Mouse (Mus musculus): Measurements from ENCODE around the gene Olfr593. TPM values are rescaled to one million over a fixed set of nuclear protein-coding genes. Genes with fewer than 3 reads are reported as not detected.
"Not testable (repeated sequence)": the region's sequence is repeated elsewhere in the genome, so short reads cannot be mapped to it uniquely, and the experiment has no call there.

Olfr593 gene
- not detected in 2 replicates for polyA plus RNA-seq (2014; fragmentation: Nextera tagmentation; extraction: Ambion mirVana)

DNA sequence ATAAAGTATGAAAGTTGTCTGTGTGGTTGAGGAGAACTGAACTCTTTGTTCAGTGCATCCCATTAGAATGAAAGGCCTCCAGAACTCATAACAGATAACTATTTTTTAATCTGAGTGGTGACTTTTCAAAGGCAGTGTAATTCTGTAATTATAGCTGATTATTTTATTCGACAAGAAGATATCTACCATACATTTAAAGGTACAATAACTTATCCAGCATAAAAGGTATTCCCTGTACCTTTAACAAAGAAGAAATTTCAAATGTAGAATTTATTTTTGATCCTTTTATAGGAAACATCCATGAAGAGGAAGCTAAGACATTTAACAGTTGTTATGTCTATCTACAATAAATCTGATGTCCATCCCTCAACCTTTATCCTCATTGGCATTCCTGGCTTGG lies at the start of gene Olfr593:
Olfr593 (plus strand) TSS at position 301 of the 400 bp plus-strand sequence.
- Histone ChIP-seq H3K27ac (replicated peaks; ENCODE audit: low read depth, low read length) (no peak within 1 kb of the TSS), H3K36me3 (replicated peaks; ENCODE audit: control insufficient read depth, insufficient read depth, low read depth, low read length) (no peaks in the 10 kb centered on the region), H3K27me3 (ENCODE audit: control insufficient read depth, insufficient read depth, low read length) (no peaks in the 10 kb centered on the region), H3K9me3 (replicated peaks; ENCODE audit: control insufficient read depth, low read length) (no peaks in the 10 kb centered on the region), H3K4me1 (ENCODE audit: control insufficient read depth, insufficient read depth, low read length) (no peaks in the 10 kb centered on the region), H3K4me2 (ENCODE audit: low read depth, low read length) (no peak within 1 kb of the TSS), H3K4me3 (ENCODE audit: low read depth, low read length) (no peak within 1 kb of the TSS), H3K9ac (replicated peaks; ENCODE audit: low read length) (no peak within 1 kb of the TSS)
- DNase-seq (ENCODE audit: low spot score): no peak
- WGBS: 80% methylated on average over 1 of the region's 1 CpGs
- no peak for ATAC-seq (replicated peaks; ENCODE audit: insufficient number of reproducible peaks, low FRiP score, low TSS enrichment, low read depth)

GRCm38 (mm10) chr7:103169697-103170096 lies 42.0 kb upstream of the Olfr593 start:
- ATAC-seq (replicated peaks; ENCODE audit: insufficient number of reproducible peaks, low FRiP score, low TSS enrichment, low read depth): no peak
- WGBS: 87% methylated on average over 5 of the region's 5 CpGs
- no peaks in the 10 kb centered on the region for H3K36me3 ChIP-seq (replicated peaks; ENCODE audit: control insufficient read depth, insufficient read depth, low read depth, low read length)

DNA sequence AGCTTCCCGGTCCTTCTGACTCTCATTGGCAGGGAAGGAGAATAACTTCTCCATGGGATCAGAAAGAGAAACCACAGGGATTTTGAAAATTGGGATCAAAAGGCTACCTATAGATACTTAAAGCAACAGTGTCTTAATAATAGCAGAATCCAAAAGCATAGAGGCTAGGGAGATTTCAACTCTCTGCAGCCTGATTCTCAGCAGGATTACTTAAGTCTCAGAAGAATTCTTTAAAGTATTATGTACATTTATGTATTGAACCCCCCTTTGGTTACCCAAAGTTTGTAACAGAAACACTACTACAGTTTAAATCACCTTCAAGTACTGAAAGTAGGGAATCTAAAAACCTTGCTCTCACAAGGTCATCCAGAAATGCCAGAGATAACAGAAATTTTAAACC lies 33.4 kb upstream of the Olfr593 start, which contains the start of gene Olfr591:
Olfr591 (minus strand) TSS at position 101 of the 400 bp plus-strand sequence.
- no peaks in the 10 kb centered on the region for H3K27me3 ChIP-seq (ENCODE audit: control insufficient read depth, insufficient read depth, low read length)
- H3K4me1 ChIP-seq (ENCODE audit: control insufficient read depth, insufficient read depth, low read length): no peaks in the 10 kb centered on the region
- no peak for ATAC-seq (replicated peaks; ENCODE audit: insufficient number of reproducible peaks, low FRiP score, low TSS enrichment, low read depth)
- H3K36me3 ChIP-seq (replicated peaks; ENCODE audit: control insufficient read depth, insufficient read depth, low read depth, low read length): no peaks in the 10 kb centered on the region
- no peak within 1 kb of the TSS for H3K4me2 ChIP-seq (ENCODE audit: low read depth, low read length)
- H3K9me3 ChIP-seq (replicated peaks; ENCODE audit: control insufficient read depth, low read length): no peaks in the 10 kb centered on the region
- no peak within 1 kb of the TSS for H3K4me3 ChIP-seq (ENCODE audit: low read depth, low read length)
- 93% methylated on average over 1 of the region's 1 CpGs for WGBS
- no peak within 1 kb of the TSS for H3K9ac ChIP-seq (replicated peaks; ENCODE audit: low read length)
- H3K27ac ChIP-seq (replicated peaks; ENCODE audit: low read depth, low read length): no peak within 1 kb of the TSS
- no peak for DNase-seq (ENCODE audit: low spot score)

More at GRCm38 (mm10) chr7:103169697-103170096, 42.0 kb upstream of the Olfr593 start:
- Histone ChIP-seq H3K27ac (replicated peaks; ENCODE audit: low read depth, low read length) (no peak overlapping the region), H3K9me3 (replicated peaks; ENCODE audit: control insufficient read depth, low read length) (no peaks in the 10 kb centered on the region), H3K4me2 (ENCODE audit: low read depth, low read length) (no peak overlapping the region), H3K27me3 (ENCODE audit: control insufficient read depth, insufficient read depth, low read length) (no peaks in the 10 kb centered on the region), H3K9ac (replicated peaks; ENCODE audit: low read length) (no peak overlapping the region), H3K4me3 (ENCODE audit: low read depth, low read length) (no peak overlapping the region), H3K4me1 (ENCODE audit: control insufficient read depth, insufficient read depth, low read length) (no peaks in the 10 kb centered on the region)
- DNase-seq (ENCODE audit: low spot score): no peak

- not testable (repeated sequence) for H3K27me3 ChIP-seq (ENCODE audit: control insufficient read depth, insufficient read depth, low read length); H3K9me3 ChIP-seq (replicated peaks; ENCODE audit: control insufficient read depth, low read length); H3K27ac ChIP-seq (replicated peaks; ENCODE audit: low read depth, low read length); H3K9ac ChIP-seq (replicated peaks; ENCODE audit: low read length); H3K36me3 ChIP-seq (replicated peaks; ENCODE audit: control insufficient read depth, insufficient read depth, low read depth, low read length); H3K4me1 ChIP-seq (ENCODE audit: control insufficient read depth, insufficient read depth, low read length); DNase-seq (ENCODE audit: low spot score); H3K4me3 ChIP-seq (ENCODE audit: low read depth, low read length); ATAC-seq (replicated peaks; ENCODE audit: insufficient number of reproducible peaks, low FRiP score, low TSS enrichment, low read depth); H3K4me2 ChIP-seq (ENCODE audit: low read depth, low read length)
- WGBS: 82% methylated on average over 1 of the region's 1 CpGs
Measured at GRCm38 (mm10) chr7:103184503-103184902, 27.2 kb upstream of the Olfr593 start, which contains the start of gene Olfr592. Olfr592 (plus strand) TSS chr7:103184803.

DNA sequence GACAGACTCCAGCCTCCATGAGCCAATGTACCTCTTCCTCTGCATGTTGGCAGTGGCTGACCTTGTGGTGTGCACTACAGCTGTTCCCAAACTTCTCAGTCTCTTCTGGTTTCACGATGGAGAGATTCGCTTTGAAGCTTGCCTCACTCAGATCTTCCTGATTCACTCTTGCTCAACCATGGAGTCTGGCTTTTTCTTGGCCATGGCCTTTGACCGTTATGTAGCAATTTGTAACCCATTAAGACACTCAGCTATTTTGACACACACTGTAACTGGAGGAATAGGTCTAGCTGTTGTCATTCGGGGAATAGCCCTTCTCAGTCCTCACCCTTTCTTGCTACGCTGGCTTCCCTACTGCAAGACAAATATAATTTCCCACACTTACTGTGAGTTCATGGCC lies 388 bp downstream of the Olfr593 start:
- not testable (repeated sequence) for H3K4me1 ChIP-seq (ENCODE audit: control insufficient read depth, insufficient read depth, low read length); H3K9ac ChIP-seq (replicated peaks; ENCODE audit: low read length); H3K4me2 ChIP-seq (ENCODE audit: low read depth, low read length); H3K27ac ChIP-seq (replicated peaks; ENCODE audit: low read depth, low read length); DNase-seq (ENCODE audit: low spot score); ATAC-seq (replicated peaks; ENCODE audit: insufficient number of reproducible peaks, low FRiP score, low TSS enrichment, low read depth); H3K9me3 ChIP-seq (replicated peaks; ENCODE audit: control insufficient read depth, low read length); H3K36me3 ChIP-seq (replicated peaks; ENCODE audit: control insufficient read depth, insufficient read depth, low read depth, low read length); H3K27me3 ChIP-seq (ENCODE audit: control insufficient read depth, insufficient read depth, low read length); H3K4me3 ChIP-seq (ENCODE audit: low read depth, low read length)
- 89% methylated on average over 5 of the region's 5 CpGs for WGBS

DNA sequence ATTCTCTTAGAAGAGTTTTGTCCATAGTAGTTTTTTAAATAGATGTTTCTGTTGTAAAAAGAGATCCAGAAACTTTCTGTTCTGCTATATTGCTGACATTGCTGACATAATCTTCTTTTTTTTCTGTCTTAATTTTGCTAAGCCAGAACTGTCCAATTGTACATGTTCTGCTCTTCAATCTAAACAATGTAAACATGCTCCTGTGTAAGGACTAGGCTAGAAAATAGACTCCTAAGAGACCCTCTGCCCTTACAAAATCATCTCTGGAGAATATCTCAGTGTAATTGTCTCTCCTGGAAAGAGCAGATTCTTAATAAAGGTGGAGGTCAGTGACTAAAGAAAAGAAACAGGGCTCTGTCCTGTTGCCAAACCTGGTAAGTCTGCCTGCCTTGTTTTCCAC lies 5.0 kb downstream of the Olfr593 start, which contains the start of gene Olfr594:
Olfr594 (plus strand) TSS at position 301 of the 400 bp plus-strand sequence.
- Histone ChIP-seq H3K9ac (replicated peaks; ENCODE audit: low read length) (no peak within 1 kb of the TSS), H3K4me2 (ENCODE audit: low read depth, low read length) (no peak within 1 kb of the TSS), H3K4me3 (ENCODE audit: low read depth, low read length) (no peak within 1 kb of the TSS), H3K36me3 (replicated peaks; ENCODE audit: control insufficient read depth, insufficient read depth, low read depth, low read length) (no peaks in the 10 kb centered on the region), H3K9me3 (replicated peaks; ENCODE audit: control insufficient read depth, low read length) (no peaks in the 10 kb centered on the region), H3K27ac (replicated peaks; ENCODE audit: low read depth, low read length) (no peak within 1 kb of the TSS), H3K27me3 (ENCODE audit: control insufficient read depth, insufficient read depth, low read length) (no peaks in the 10 kb centered on the region), H3K4me1 (ENCODE audit: control insufficient read depth, insufficient read depth, low read length) (no peaks in the 10 kb centered on the region)
- no peak for DNase-seq (ENCODE audit: low spot score)
- ATAC-seq (replicated peaks; ENCODE audit: insufficient number of reproducible peaks, low FRiP score, low TSS enrichment, low read depth): no peak

- not testable (repeated sequence) for H3K9ac ChIP-seq (replicated peaks; ENCODE audit: low read length); H3K27me3 ChIP-seq (ENCODE audit: control insufficient read depth, insufficient read depth, low read length); H3K4me3 ChIP-seq (ENCODE audit: low read depth, low read length); H3K4me1 ChIP-seq (ENCODE audit: control insufficient read depth, insufficient read depth, low read length); H3K27ac ChIP-seq (replicated peaks; ENCODE audit: low read depth, low read length); H3K9me3 ChIP-seq (replicated peaks; ENCODE audit: control insufficient read depth, low read length); DNase-seq (ENCODE audit: low spot score); H3K4me2 ChIP-seq (ENCODE audit: low read depth, low read length); ATAC-seq (replicated peaks; ENCODE audit: insufficient number of reproducible peaks, low FRiP score, low TSS enrichment, low read depth); H3K36me3 ChIP-seq (replicated peaks; ENCODE audit: control insufficient read depth, insufficient read depth, low read depth, low read length)
Measured at GRCm38 (mm10) chr7:103252405-103252804, 40.7 kb downstream of the Olfr593 start, which contains the start of gene Usp17ld. Usp17ld (minus strand) TSS chr7:103252505.
